Mouse (Mus musculus) spleen, postnatal 14 days (tissue): ENCODE measurements around the gene Car4.

Experiments
- DNase-seq, 2 experiments: peaks; one replicate each; pipeline ENCODE4 v3.0.0; 2021 to 2022; ENCODE audit warnings: low spot score in 2 of 2

Car4 gene

DNA sequence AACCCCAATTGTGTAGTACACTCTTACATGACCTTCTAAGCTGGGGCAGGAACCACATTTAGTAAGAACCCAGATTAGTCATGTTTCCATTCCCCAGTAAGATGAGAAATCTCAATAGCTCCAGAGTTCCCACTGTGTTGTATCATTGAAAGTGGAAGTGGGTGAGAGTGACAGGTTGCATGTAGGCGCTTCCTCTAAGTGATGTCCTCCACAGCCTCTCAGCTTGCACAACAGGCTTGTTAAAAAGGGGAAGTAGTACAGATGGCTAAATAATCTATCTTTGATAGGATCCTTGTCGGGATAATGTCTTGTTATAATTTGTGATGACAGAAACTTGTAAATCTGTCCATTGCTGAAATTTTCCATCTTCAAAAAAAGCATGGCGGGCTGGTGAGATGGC lies 46.0 kb downstream of the Car4 start:
- DNase-seq = no peak

DNA sequence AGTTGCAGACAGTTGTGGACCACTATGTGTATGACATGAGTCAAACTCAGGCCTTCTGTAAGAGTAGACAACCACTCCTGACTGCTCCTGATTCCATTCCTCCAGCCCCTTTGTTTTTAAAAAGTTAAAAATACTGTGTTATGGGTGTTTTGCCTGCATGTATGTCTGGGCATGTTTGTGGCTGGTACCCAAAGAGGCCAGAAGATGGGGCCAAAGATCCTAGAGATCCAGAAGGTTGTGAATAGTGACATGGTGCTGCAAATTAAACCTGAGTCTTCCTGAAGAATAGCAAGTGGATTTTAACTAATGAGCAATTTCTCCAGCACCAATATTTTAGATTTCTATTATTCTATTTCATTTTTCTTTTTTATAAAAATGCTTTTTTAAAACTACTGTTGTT lies 55.5 kb downstream of the Car4 start:
- DNase-seq = no peak
